Mouse (Mus musculus): Measurements from ENCODE around the gene Fbxo42.
"Not testable (repeated sequence)": the region's sequence is repeated elsewhere in the genome, so short reads cannot be mapped to it uniquely, and the experiment has no call there.

The Fbxo42 gene

DNA sequence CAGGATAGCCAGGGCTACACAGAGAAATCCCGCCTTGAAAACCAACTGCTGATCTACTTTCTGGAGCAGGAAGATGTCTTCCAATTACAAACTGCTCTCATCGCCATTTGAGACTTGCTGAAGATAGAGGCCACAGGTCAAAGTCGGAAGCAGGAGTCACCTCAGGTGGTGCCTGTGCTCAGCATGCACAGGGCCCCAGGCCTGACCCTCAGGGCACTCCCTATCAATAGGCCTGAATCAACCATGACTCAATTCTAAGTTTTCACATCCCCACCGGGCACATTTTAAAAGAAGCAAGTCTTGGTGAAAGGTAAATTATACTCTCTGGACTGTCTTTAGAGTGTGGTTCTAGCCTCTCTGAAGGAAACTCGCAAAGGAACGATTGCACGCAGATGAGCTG, 11.6 kb upstream of the Fbxo42 start:
- DNase-seq (ENCODE audit: low spot score) = no peak

DNA sequence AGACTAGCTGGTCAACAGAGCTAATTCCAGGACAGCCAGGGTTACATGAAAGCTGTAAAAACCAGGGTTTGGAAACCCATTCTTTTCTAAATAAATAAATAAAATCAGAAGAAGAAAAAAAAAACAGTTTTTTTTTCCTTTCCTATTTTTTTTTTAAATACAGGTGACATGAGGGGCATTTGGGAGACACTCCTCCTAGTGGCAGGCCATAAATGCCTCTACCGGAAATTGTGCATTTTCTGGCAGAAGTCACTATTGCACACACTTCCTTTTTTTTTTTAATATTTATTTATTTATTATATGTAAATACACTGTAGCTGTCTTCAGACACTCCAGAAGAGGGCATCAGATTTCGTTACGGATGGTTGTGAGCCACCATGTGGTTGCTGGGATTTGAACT, 10.0 kb upstream of the Fbxo42 start:
- not testable (repeated sequence) for DNase-seq (ENCODE audit: low spot score)

DNA sequence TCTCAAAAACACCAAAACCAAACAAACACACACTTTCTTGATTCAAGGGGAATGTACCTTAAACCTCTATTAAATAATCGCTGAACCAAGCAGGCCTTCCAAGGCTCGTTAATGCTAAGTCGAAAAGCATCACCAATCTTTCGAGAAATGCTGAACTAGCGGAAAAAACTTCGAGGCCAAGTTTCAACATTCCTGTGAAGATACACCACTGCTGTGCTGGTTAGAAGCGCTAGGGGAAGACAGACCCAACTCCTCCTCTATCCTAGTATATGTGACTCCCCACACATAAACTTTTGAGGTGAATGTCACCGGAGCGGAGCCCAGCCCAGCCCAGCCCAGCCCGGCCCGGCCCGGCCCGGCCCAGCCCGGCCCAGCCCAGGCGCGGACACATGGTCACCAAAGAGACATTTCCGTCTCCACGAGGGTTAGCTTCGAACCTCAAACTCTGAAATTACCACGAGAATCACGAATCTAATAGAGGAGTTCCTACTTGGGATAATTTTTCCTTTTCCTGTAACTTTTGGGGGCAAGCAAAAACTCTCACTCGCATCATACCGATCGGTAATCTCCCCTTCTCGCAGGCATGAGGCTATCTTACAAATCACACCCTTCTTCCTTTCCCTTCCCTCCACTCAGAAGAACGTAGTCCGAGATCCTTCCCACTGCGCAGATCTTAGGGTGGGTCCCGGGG, 9.1 kb upstream of the Fbxo42 start:
- peak; percentile 77 for DNase-seq (ENCODE audit: low spot score)

DNA sequence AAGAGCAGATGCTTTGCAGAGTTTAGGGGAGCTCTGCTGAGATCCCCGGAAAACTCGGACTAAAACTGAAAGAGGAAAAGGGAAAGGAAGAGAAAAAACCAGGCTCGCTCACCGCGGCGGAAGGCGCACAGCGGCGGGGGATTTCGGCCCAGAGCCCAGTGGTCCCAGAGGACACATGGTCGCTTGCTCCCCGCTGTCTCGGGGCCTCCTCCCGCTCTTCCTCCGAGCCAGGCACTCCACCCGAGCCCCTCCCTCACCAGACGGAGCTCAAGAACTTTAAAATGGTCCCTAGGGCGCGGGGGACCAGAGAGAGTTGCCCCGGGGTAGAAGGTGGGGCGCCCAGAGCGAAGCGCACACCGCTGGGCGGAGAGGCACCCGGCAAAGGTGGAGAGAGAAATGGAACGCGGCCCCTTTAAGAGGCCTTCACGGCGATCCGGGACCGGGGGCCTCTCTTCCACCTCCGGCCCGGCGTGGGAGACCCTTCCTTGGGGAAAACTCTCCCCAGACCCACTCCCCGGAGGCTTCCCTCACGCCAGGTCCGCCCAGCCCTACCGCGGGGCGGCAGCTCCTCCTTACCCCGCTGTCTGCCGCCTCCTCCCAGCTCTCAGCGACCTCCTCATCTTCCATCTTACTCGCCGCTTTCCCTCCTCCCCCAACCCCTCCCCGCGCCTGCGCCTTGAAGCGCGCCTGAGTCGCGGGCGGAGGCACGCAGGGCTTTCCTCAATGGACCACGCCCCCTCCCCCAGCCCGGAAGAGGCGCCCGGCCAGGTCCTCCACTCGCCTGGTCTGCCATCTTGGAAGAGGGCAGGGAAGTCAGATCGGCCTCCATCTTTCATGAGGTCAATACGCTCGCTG, 8.4 kb upstream of the Fbxo42 start, which contains the start of gene Szrd1:
Gene Szrd1 (minus strand): TSS at position 660 of the 855 bp plus-strand sequence.
- peak; percentile 99 for DNase-seq (ENCODE audit: low spot score)

DNA sequence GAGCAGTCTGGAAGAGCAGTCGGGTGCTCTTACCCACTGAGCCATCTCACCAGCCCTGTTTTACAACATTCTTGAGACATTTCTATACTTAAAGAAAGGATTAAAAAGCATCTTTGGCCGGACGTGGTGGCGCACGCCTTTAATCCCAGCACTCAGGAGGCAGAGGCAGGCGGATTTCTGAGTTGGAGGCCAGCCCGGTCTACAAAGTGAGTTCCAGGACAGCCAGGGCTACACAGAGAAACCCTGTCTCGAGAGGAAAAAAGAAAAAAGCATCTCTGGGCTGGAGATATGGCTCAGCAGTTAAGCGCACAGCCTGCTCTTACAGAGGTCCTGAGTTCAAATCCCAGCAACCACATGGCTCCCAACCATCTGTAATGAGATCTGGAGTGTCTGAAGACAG, 7.4 kb upstream of the Fbxo42 start:
- not testable (repeated sequence) for DNase-seq (ENCODE audit: low spot score)

DNA sequence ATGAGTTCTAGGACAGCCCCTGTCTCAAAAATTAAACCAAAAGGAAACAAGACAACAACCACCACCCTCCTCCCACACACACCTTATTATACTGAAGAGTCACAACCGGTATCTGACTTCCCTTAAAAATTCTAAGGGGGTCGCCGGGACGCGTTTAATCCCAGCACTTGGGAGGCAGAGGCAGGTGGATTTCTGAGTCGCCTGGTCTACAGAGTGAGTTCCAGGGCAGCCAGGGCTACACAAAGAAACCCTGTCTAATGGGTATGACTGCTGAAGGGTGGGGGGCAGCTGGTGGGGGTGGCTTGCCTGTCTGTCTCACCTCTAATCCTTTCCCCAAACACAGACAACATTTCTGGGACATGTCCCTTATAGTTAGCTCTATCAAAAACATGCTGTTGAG, 6.7 kb upstream of the Fbxo42 start:
- no peak for DNase-seq (ENCODE audit: low spot score)

DNA sequence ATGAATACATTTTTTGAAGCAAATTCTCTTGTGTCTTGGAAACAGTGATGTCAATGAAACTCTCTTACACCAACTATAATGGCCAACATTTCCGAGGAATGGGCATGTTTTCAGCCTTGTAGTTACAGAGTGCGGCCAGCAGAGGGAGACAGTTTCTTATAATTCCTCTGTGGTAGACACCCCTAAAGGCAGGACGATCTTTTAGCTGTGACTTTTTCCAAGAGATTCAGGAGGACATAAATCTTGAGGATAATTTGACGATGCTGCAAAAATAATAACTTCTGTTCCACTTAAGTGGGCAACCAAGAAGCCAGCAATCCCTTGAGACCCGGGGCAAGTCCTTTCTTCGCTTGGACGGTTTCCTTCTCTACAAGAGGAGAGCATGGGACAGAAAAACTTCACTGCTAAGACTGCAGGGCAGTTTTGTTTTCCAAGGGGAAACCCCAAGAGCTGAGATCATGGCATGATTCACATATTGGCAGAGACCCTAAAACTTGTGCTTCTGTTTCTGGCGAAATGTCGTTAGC, 5.4 kb upstream of the Fbxo42 start:
- peak; percentile 65 for DNase-seq (ENCODE audit: low spot score)

DNA sequence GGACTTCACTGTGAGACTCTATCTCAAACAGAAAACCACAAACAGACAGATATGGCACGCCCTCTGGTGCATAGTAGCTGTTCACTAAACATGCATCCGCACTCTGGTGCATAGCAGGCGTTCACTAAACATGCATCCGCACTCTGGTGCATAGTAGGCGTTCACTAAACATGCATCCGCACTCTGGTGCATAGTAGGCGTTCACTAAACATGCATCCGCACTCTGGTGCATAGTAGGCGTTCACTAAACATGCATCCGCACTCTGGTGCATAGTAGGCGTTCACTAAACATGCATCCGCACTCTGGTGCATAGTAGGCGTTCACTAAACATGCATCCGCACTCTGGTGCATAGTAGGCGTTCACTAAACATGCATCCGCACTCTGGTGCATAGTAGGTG, 2.6 kb upstream of the Fbxo42 start:
- not testable (repeated sequence) for DNase-seq (ENCODE audit: low spot score)

DNA sequence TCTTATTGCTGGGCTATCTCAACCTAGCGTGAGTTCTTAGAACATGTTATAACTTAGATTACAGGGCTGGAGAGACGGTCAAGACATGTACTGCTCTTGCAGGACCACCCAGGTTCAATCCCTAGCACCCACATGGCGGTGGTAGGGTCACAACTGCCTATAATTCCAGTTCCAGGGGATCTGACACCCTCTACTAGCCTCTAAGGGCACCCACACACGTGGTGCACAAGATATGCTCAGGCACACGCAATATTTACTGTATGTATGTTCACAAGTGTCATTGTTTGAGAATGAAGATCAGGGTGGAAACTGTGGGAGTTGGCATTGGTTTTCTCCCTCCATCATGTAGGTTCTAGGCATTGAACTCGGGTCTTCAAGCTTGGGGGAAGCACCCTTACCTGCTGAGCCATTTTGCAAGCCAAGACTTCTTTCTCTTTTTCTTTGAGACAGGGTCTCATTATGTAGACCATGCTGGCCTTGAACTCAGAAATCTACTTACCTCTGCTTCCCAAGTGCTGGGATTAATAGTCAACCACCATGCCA, 1.2 kb upstream of the Fbxo42 start:
- DNase-seq (ENCODE audit: low spot score) = no peak

DNA sequence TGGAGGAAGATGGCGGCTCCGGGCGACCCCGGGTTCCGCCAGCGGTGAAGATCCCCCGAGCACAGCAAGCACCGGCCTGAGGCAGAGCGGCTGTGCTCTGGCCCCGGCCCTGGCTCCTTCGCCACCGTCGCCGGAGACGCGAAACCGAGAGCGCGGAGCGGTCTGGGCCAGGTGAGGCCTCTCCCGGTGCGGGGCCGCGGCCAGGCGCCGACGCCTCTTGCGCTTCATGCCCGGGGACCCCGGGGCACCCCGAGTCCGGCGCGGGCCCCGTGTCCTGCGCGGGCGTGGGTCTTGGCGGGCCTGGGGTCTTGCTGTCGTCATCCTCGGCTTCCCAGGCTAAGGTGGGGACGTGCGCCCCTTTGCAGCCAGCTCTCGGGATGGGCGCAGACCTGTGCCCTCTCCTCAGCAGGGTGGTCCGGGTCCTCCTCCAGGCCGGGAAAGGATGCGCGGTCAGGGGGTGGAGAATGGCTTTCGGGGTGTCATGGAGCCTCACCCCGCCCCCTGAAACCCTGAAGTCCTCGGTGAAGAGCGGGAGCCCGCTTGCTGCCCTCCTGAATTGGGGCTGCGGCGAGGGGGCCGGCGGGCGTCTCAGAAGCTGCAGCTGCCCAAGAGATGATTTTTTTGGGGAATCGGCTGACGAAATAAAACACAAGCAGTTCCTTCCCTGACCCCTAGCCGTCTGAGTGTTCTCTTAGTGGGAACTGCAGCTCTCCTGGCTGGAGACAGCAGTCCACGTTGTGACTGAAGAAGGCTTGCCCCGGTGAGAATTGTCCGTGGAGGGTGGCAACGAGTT, 492 bp downstream of the Fbxo42 start:
- DNase-seq (ENCODE audit: low spot score) = peak; percentile 41

DNA sequence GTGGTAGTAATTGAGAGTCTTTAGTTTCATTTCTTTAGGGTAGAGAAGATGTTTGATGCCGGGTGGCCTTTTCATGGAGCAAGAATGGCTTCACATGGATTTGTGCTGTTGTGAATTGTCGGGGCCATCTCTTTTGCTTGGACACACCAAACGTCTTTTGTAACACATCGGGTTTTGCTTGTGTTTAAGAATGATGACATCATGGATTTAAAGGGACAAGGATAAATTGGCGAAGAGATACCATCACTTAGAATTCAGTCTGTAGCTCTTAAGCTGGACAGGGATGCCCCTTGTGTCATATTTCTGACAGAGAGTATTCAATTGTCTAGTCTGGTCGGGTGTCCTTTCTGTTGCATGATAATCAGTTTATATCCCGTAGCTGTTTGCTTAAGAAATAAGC, 1.4 kb downstream of the Fbxo42 start:
- DNase-seq (ENCODE audit: low spot score) = no peak

DNA sequence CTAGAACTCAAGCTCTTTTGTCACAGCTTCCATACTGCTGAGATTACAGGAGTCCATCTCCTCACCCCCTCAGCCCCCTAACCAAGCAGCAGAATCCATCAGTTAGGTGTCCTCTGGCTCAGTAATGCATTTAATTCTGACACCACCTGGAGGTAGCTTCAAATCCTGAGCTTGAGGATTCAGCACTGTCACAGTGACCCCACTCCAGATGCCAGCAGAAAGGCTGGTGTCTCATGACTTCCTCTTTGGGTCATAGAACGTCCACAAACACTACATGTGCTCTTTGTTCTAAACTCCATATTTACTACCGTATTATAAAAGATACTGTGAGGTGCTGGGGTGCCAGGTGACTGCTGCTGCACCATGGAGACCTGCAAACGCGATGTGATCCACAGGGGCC, 9.8 kb downstream of the Fbxo42 start:
- no peak for DNase-seq (ENCODE audit: low spot score)

DNA sequence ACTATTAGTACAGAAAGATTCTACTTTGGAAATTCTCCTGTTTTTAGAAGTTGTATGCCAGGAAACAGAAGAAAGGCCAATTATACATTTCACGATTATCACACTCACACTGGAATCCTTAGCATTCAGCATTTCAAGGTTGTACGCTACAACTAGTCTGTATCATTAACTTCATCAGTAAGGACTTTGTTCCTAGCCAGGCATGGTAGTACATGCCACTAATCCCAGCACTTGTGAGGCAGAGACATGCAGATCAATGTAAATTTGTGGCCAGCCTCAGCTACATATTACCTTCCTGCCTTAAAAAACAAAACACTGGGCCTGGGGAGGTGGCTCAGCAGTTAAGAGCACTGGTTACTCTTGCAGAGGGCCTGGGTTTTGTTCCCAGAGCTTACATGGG, 10.9 kb downstream of the Fbxo42 start:
- DNase-seq (ENCODE audit: low spot score) = no peak

DNA sequence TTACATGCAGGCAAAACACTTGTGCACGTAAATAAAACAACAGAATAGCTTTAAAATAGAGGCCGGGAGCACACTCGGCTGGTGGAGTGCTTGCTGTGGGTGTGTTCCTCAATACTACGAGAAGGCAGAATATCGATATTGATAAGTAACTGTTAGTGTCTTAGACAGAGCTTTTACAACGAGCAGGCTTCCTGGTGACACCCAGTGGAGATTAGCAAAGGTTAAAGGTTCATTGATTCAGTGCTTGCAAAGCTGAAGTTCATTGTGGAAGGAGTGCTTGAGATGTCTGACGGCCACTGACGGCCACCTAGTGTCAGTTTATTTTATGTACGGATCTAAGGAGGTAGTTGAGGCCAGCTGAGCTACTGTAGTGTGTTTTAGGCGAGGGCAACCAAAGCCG, 11.4 kb downstream of the Fbxo42 start:
- peak; percentile 77 for DNase-seq (ENCODE audit: low spot score)

DNA sequence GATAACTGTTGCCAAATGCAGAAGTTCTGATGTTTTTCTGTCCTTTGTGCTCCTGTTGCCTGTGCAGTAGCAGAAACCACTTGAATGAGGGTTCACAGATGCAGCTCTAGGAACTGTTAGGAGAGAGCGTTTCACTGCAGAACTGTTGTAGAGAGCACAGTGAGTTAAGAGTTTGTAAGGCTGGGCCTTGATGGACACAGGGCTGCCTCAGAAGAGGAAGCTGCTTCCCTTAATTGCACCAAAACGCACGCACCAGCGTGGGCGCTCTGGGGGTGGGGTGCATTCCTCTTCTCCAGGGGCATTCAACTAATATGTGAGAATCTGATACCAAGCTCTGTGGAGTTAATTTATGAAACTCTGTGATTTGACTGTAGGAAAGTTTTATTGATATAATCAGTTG, 12.0 kb downstream of the Fbxo42 start:
- DNase-seq (ENCODE audit: low spot score) = no peak

DNA sequence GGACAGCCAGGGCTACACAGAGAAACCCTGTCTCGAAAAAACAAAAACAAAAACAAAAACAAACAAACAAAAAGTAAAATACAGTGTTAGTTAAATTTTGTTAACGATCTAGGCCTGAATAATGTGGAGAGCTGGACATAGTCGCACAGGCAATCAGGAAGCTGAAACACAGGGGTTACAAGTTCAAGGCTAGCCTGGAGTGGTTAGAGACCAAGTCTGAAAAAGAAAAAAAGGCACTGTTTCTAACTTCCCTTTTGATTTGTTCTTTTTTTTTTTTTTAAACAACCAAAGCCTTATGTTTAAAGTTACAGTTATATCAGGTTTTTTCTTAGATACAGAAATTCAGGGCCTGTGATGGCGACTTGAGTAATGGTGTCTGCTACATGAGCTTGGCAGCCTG, 12.5 kb downstream of the Fbxo42 start:
- DNase-seq (ENCODE audit: low spot score) = no peak

DNA sequence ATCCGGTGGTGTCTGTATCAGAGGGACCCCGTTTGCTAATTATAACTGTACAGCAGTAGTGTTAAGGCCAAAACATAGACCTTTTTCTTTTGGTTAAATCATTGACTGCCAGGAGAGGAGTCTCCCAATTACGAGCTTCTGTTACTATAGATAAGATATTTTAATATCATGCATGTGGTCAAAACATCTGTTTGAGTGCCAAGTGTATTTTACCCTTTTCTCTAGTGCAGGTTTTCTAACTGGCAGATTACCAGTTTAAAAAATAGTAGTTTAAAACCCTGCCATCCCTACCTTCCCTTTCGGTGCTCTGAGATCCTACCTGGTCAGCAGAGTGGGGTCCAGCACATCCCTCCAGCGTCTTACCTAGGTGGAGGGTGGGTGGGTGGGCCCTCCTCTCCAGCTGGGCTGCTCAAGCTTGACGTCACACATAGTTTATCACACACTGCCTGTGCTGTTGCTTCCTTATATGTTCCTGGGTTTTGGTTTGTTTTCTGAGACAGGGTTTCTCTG, 14.0 kb downstream of the Fbxo42 start:
- DNase-seq (ENCODE audit: low spot score) = no peak

DNA sequence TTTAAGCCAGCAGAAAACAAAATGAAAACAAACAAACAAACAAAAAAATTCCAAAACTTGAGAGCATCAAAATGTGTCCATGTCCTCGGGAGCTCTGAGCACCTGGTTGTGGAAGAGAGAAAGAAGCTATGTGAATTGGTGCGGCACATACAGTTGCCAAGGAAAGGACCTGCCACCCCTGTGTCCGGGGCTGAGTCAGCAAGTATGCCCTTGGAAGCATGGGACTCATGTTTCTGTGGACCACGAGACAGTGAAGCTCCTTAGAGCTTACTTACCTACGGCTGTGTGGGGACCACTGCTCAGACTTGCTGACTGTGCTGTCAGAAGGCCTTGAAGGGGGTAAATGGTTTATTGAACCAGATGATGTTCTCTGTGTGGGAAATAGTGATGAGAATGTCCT, 16.0 kb downstream of the Fbxo42 start:
- no peak for DNase-seq (ENCODE audit: low spot score)

DNA sequence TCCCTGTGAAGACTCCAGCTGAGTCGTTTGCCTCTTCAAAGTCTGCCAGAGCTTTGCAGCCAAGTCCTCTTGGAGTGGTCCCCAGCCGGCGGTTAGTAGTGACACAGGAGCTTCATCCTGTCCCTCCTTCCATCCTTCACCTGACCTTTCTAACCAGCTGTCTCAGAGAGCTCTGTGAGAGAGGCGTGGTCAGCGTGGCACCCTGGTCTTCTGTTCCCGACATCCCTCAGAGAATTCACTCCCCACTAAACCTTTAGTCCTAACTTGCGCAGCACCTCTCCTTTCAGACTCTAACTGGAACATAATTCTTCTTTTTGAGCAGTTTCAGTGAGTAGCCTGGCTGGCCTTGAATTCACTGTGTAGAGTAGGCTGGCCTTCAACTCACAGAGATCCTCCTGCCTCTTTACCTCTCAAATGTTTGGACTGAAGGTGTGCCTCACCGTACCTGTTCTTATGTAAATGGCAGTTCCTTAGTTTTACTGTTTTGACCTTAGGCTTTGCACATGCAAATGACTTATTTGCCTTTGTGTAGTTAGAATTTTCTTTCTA, 18.1 kb downstream of the Fbxo42 start:
- no peak for DNase-seq (ENCODE audit: low spot score)

DNA sequence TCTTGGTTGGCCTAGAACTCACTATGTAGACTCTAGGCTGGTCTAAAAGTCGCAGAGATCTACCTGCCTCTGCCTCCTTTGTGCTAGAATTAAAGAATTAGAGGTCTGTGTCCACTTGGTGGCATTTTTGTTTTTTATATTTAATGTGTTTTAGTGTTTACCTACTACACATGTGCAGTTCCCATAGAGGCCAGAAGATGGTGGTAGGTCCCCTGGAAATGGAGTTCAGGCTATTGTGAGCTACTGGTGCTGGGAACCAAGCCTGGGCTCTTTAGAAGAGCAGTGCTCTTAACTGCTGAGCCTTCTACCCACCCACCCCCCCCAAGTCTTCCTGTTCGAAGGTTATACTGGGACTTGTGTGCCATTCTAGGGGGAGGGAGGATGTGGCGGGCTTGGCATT, 19.4 kb downstream of the Fbxo42 start:
- no peak for DNase-seq (ENCODE audit: low spot score)

DNA sequence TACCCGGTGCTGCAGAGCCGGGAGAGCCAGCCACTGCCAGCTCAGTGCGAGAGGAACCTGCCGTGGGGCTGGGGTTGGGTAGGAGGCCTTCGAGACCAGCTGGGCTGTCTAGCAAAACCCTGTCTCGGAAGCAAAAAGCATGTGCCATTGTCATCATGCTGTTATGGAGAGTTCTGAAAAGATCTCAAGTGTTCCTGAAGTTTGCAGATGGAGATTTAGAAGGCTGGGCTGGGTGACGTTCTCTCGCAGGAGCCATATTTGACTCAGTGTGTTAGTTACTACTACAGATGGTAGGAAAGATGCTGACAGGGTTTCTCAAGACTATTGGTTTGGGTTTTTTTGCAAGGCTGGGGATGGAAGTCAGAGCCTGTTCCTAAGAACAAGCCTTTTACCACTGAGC, 24.4 kb downstream of the Fbxo42 start:
- no peak for DNase-seq (ENCODE audit: low spot score)

DNA sequence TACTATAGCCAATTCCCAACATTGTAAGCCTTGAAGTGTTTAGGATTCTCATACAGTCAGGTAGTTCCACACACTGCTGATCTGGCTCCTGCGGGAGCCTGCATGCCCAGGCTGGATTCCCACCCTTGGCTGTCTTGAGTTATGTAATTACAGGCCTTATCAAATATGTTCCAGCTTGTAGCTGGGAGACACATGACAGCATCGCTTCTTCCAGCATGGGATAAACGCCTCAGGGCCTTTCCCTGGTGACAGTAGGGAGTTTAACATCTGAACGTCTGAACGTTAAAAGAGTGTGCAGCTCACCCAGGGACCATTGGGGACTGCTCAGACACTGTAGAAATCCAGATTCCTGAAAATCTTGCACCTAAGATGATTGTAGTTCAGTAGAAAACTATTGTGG, 28.1 kb downstream of the Fbxo42 start:
- no peak for DNase-seq (ENCODE audit: low spot score)
